Mouse (Mus musculus) thymus, postnatal 0 days (tissue): ENCODE results near the gene Lix1l. TPM values are rescaled to one million over a fixed set of nuclear protein-coding genes. Genes with fewer than 3 reads are reported as not detected.
A peak's percentile ranks its signal among the peaks of the same experiment; 100 is the strongest.

Source experiments
- DNase-seq: peaks from one replicate; pipeline ENCODE4 v3.0.0-alpha.2; 2015; ENCODE audit warnings: low spot score
- polyA plus RNA-seq: library from polyadenylated mRNA; unstranded; fragments of >200 nt; fragmentation: Nextera tagmentation; extraction: Ambion mirVana; gene quantifications from 2 replicates; pipeline ENCODE4 v1.2.1, GENCODE M21; 2015

Lix1l gene
- polyA plus RNA-seq, 1 experiment from 2014 or later = 1.7 TPM

DNA sequence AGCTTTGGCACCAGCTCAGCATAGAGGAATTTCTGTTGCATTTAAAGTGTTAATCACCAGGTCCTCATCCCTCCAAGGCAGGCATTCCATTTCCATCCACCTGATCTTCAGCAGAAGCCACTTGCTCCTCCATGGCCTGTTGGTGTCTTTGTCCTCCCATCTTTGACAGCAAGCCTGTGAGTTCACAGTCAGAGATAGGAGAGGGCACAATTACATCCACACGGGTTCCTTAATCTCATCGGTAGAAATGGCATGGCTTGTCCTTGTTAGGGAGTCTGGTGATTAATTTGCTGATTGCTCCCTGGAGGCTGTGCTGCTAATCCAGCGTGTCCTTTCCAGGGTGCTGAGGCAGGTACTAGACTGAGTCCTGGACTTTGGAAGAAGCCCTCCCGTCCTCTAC is 72.6 kb downstream of the Lix1l start:
- no peak for DNase-seq

DNA sequence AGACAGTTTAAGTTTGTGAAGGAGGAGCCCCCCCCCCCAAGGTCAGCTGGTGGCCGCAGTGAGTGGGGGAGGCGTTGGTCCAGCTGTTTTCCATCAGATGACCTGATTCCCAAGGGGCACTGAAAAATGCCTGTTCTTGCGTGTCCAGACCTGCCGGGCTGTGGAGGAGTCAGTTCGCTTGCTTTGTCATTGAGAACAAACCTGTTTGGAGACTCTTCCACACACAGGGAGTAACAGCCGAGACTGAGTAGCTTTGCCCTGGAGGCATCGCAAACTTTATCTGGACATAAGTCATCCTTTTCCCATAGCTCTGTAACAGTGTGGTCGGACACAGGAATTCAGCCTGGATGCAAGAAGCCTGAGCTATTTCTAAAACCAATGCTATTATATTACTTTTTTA is 73.5 kb downstream of the Lix1l start:
- no peak for DNase-seq

DNA sequence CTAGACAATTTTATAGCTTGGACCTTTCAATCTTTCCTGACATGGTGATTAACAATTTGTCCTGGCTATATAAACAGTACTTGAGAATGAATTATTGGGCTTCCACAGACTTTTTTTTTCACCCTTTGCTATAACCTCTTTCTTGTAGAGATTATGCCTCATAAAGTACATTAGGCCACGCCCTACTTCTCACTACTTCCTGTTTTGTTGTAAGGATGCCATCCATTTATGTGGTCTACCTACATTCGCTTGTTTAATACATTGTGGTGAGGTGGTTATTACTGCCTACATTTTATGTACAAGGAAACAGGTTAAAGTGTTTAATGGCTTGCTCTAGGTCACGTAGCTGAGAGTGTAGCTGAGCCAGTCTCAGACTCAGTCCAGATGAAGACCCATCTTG is 74.2 kb downstream of the Lix1l start:
- DNase-seq = peak; percentile 19

DNA sequence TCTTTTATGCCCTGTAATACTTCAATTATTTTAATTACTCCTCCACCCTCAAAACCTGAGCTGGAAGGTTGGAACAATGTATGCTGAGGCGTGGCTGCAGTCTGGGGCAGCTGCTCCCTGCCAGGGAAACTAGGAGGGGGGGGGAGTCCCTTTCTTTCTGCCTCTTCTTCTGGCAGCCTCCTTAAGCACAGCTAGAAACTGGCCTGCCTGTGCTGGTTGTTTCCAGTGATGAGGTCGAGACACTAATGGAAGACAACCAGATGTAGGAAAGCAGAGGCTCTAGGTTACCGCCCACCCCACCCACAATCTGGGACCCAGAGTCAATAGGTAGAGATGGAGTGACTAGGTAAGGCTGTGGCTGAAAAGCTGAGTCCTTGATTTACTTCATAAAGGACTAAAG is 74.7 kb downstream of the Lix1l start:
- no peak for DNase-seq

Other genes with a start within 250 kb of the Lix1l start
- 0.46 and 0.55 TPM in 2 replicates for gene BC107364, start 148.8 kb upstream of the Lix1l start, polyA plus RNA-seq
- 0.13 and 0.18 TPM in 2 replicates for gene Hfe2, start 76.0 kb upstream of the Lix1l start, polyA plus RNA-seq
- 260 TPM in 2 replicates for gene Txnip, start 43.2 kb upstream of the Lix1l start, polyA plus RNA-seq
- gene Gm16253, start 24.2 kb upstream of the Lix1l start, polyA plus RNA-seq = 0.42 and 0.46 TPM in 2 replicates
- 25.8 and 28.8 TPM in 2 replicates for gene Polr3gl, start 7.0 kb upstream of the Lix1l start, polyA plus RNA-seq
- 0.07 and 0.09 TPM in 2 replicates for gene Ankrd34a, start 4.5 kb upstream of the Lix1l start, polyA plus RNA-seq
- 146 and 155 TPM in 2 replicates for gene Rbm8a, start 28.8 kb downstream of the Lix1l start, polyA plus RNA-seq
- gene Pex11b, start 34.2 kb downstream of the Lix1l start, polyA plus RNA-seq = 50.0 and 52.6 TPM in 2 replicates
- gene Gm42957, start 34.3 kb downstream of the Lix1l start, polyA plus RNA-seq = not detected in 2 replicates
- 0.31 and 0.35 TPM in 2 replicates for gene Itga10, start 44.4 kb downstream of the Lix1l start, polyA plus RNA-seq
- gene Ankrd35, start 69.0 kb downstream of the Lix1l start, polyA plus RNA-seq = 1.5 and 1.9 TPM in 2 replicates
- gene Pias3, start 95.2 kb downstream of the Lix1l start, polyA plus RNA-seq = 11.9 and 12.3 TPM in 2 replicates
- gene Nudt17, start 107.4 kb downstream of the Lix1l start, polyA plus RNA-seq = 19.5 and 20.7 TPM in 2 replicates
- 31.8 and 34.5 TPM in 2 replicates for gene Polr3c, start 126.5 kb downstream of the Lix1l start, polyA plus RNA-seq
- 65.9 and 73.2 TPM in 2 replicates for gene Rnf115, start 126.5 kb downstream of the Lix1l start, polyA plus RNA-seq
- 1.2 and 1.4 TPM in 2 replicates for gene Pdzk1, start 228.1 kb downstream of the Lix1l start, polyA plus RNA-seq
- 26.3 and 29.8 TPM in 2 replicates for gene Cd160, start 228.2 kb downstream of the Lix1l start, polyA plus RNA-seq